Mouse (Mus musculus): ENCODE data around the gene Nsmce4a.

Gene Nsmce4a

GRCm38 (mm10) chr7:130577388-130578003 lies 4.6 kb upstream of the Nsmce4a start, which contains the start of gene Tacc2:
Tacc2 (plus strand) TSS chr7:130577438.
- no peak for DNase-seq

- DNase-seq, result peak; percentile 78
Measured at GRCm38 (mm10) chr7:130576981-130577380, 4.1 kb upstream of the Nsmce4a start.

- peak; percentile 50 for DNase-seq
Measured at GRCm38 (mm10) chr7:130574211-130574991, 1.5 kb upstream of the Nsmce4a start.

GRCm38 (mm10) chr7:130573746-130574145 lies 828 bp upstream of the Nsmce4a start:
- no peak for DNase-seq

- no peak for DNase-seq
Measured at GRCm38 (mm10) chr7:130570472-130570871, 2.4 kb downstream of the Nsmce4a start.

GRCm38 (mm10) chr7:130568783-130569436 lies 4.0 kb downstream of the Nsmce4a start:
- no peak for DNase-seq

GRCm38 (mm10) chr7:130564596-130564995 lies 8.3 kb downstream of the Nsmce4a start:
- DNase-seq, result no peak

- DNase-seq, result no peak
Measured at GRCm38 (mm10) chr7:130563880-130564279, 9.0 kb downstream of the Nsmce4a start.

- DNase-seq, result no peak
Measured at GRCm38 (mm10) chr7:130563276-130563675, 9.6 kb downstream of the Nsmce4a start.

- no peak for DNase-seq
Measured at GRCm38 (mm10) chr7:130560933-130561332, 12.0 kb downstream of the Nsmce4a start.

- DNase-seq, result no peak
Measured at GRCm38 (mm10) chr7:130558592-130558991, 14.3 kb downstream of the Nsmce4a start.

- DNase-seq, result no peak
Measured at GRCm38 (mm10) chr7:130555597-130555996, 17.3 kb downstream of the Nsmce4a start.

GRCm38 (mm10) chr7:130553321-130553720 lies 19.6 kb downstream of the Nsmce4a start:
- no peak for DNase-seq

GRCm38 (mm10) chr7:130552780-130553179 lies 20.1 kb downstream of the Nsmce4a start:
- peak; percentile 19 for DNase-seq

- DNase-seq, result no peak
Measured at GRCm38 (mm10) chr7:130547635-130548175, 25.2 kb downstream of the Nsmce4a start.

GRCm38 (mm10) chr7:130546791-130547484 lies 26.0 kb downstream of the Nsmce4a start:
- peak; percentile 96 for DNase-seq

- DNase-seq, result no peak
Measured at GRCm38 (mm10) chr7:130546421-130546790, 26.5 kb downstream of the Nsmce4a start.

- no peak for DNase-seq
Measured at GRCm38 (mm10) chr7:130545893-130546292, 27.0 kb downstream of the Nsmce4a start.

GRCm38 (mm10) chr7:130545401-130545800 lies 27.5 kb downstream of the Nsmce4a start:
- DNase-seq, result no peak

- no peak for DNase-seq
Measured at GRCm38 (mm10) chr7:130543181-130543580, 29.7 kb downstream of the Nsmce4a start.

- no peak for DNase-seq
Measured at GRCm38 (mm10) chr7:130540176-130540575, 32.7 kb downstream of the Nsmce4a start.

GRCm38 (mm10) chr7:130537068-130537467 lies 35.9 kb downstream of the Nsmce4a start:
- no peak for DNase-seq

- DNase-seq, result no peak
Measured at GRCm38 (mm10) chr7:130535174-130535573, 37.7 kb downstream of the Nsmce4a start.

Data from lung, postnatal 10 days (tissue).